Mouse (Mus musculus): ENCODE data around the gene Acta1. TPM values are rescaled to one million over a fixed set of nuclear protein-coding genes. Genes with fewer than 3 reads are reported as not detected.

The Acta1 gene
- 1.8 and 18.7 TPM in 2 replicates for polyA plus RNA-seq (2012; rRNA removed)

DNA sequence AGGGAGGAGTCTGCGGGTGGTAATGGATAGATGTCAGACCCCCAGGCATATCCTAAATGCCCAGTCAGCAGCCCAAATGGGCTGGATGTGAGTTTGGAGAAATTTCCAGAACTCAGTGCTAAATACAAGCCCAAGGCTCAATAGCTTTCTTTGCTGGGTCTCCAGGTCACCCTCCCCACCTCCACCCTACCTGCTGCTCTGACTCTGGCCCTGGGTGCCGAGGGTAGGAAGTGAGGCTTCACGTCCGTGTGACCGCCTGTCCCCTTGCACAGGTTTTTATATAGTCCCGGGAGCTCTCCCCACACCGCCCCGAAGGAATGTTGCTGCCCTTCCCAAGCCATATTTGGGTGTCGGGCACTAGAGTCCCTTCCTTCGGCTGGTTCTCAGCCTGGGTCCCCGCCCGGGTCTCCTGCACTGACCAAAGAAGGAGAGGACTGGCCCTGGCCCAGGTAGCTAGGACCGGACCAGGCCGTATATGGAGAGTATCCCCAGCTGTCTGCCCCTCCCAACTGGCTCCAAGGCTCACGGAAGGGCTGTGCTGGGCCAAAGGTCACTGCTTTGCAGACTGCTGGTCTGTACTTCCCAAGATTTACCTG, at the start of gene Acta1:
Gene Acta1, minus strand, starts transcription at position 250 of the 596 bp plus-strand sequence.

DNA sequence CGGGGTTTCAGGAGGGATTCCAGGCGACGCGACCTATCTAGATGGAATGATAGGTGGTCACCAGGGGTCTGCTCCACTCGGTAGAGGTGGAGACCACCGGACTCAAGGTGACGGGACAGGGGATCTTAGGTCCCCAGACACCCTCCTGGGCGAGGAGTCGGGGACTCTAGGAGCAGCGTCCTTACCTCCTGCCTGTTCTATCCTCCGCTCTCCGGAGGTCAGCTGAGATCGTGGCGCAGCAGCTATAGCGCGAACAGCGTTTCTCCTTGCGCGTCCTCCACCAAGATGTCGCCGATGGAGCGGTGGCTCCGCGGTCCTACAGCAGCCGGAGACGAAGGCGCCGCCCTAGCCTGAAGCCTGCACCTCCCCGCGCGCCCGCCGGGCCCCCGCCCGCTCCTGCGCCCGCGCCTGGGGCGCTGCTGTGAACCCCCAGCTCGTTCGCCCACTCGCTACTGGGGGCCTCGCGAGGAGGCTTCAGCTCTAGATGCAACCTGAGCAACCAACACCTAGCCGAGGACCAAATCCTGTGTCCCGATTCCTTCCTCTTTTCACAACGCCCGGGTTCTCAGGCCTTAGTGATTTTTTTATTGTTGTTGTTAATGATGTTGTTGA, 34.8 kb downstream of the Acta1 start, which contains the start of gene Ccsap:
Gene Ccsap, minus strand, starts transcription at position 562 of the 612 bp plus-strand sequence.

Other genes with a start within 250 kb of the Acta1 start
- 2.5 and 2.6 TPM in 2 replicates for gene Rhou, start 240.8 kb downstream of the Acta1 start, polyA plus RNA-seq (2012; rRNA removed)
- 12.0 and 14.0 TPM in 2 replicates for gene Rab4a, start 88.8 kb downstream of the Acta1 start, polyA plus RNA-seq (2012; rRNA removed)
- gene Ccsap, start 34.5 kb downstream of the Acta1 start, polyA plus RNA-seq (2012; rRNA removed) = 4.0 and 4.4 TPM in 2 replicates
- gene Nup133, start 54.5 kb upstream of the Acta1 start, polyA plus RNA-seq (2012; rRNA removed) = 14.2 and 18.4 TPM in 2 replicates
- 74.4 and 93.4 TPM in 2 replicates for gene Abcb10, start 88.4 kb upstream of the Acta1 start, polyA plus RNA-seq (2012; rRNA removed)
- 19.0 and 22.0 TPM in 2 replicates for gene Taf5l, start 126.6 kb upstream of the Acta1 start, polyA plus RNA-seq (2012; rRNA removed)
- gene Urb2, start 126.8 kb upstream of the Acta1 start, polyA plus RNA-seq (2012; rRNA removed) = 4.7 and 5.5 TPM in 2 replicates